Mouse (Mus musculus): Measurements from ENCODE around the gene Camk2n1. TPM values are rescaled to one million over a fixed set of nuclear protein-coding genes. Genes with fewer than 3 reads are reported as not detected.

Gene Camk2n1
- polyA plus RNA-seq, 1 experiment = 12.1 TPM

GRCm38 (mm10) chr4:138455956-138456341 lies 1.8 kb downstream of the Camk2n1 start:
- H3K9ac ChIP-seq (ENCODE audit: low read depth, poor library complexity, severe bottlenecking) = peak overlapping the region; percentile 89
- H3K27ac ChIP-seq (ENCODE audit: insufficient read depth, low read length) = no peak overlapping the region
- no peaks in the 10 kb centered on the region for H3K36me3 ChIP-seq (ENCODE audit: control insufficient read depth, insufficient read depth, low read length, poor library complexity, severe bottlenecking)
- peak overlapping the region; percentile 91 for H3K4me3 ChIP-seq (ENCODE audit: low read depth, low read length)
- no peaks in the 10 kb centered on the region for H3K27me3 ChIP-seq (ENCODE audit: control insufficient read depth, insufficient read depth, low read length, poor library complexity, severe bottlenecking)
- TF ChIP-seq POLR2A (IDR thresholded peaks at IDR 0.05; ENCODE audit: insufficient read depth, low read length) (no peak), CTCF (IDR thresholded peaks at IDR 0.05; ENCODE audit: low read depth, low read length) (no peak), EP300 (IDR thresholded peaks at IDR 0.05; ENCODE audit: insufficient read depth, low read depth, low read length) (no peak)
- H3K4me1 ChIP-seq (ENCODE audit: control insufficient read depth, insufficient read depth, low read length) = peaks cover 10% of the 10 kb centered on the region
- no peaks in the 10 kb centered on the region for H3K9me3 ChIP-seq (replicated peaks; ENCODE audit: control insufficient read depth, insufficient read depth, low read length, poor library complexity, severe bottlenecking)

- Histone ChIP-seq H3K4me3 (ENCODE audit: low read depth, low read length) (peak overlapping the region; percentile 91), H3K27ac (ENCODE audit: insufficient read depth, low read length) (no peak overlapping the region), H3K36me3 (ENCODE audit: control insufficient read depth, insufficient read depth, low read length, poor library complexity, severe bottlenecking) (no peaks in the 10 kb centered on the region), H3K9ac (ENCODE audit: low read depth, poor library complexity, severe bottlenecking) (peak overlapping the region; percentile 89), H3K9me3 (replicated peaks; ENCODE audit: control insufficient read depth, insufficient read depth, low read length, poor library complexity, severe bottlenecking) (no peaks in the 10 kb centered on the region), H3K4me1 (ENCODE audit: control insufficient read depth, insufficient read depth, low read length) (peaks cover 10% of the 10 kb centered on the region), H3K27me3 (ENCODE audit: control insufficient read depth, insufficient read depth, low read length, poor library complexity, severe bottlenecking) (no peaks in the 10 kb centered on the region)
- no peak for TF ChIP-seq CTCF (IDR thresholded peaks at IDR 0.05; ENCODE audit: low read depth, low read length)
- TF ChIP-seq EP300 (IDR thresholded peaks at IDR 0.05; ENCODE audit: insufficient read depth, low read depth, low read length) = no peak
- no peak for TF ChIP-seq POLR2A (IDR thresholded peaks at IDR 0.05; ENCODE audit: insufficient read depth, low read length)
These were observed 2.4 kb downstream of the Camk2n1 start for GRCm38 (mm10) chr4:138456536-138456935.

- TF ChIP-seq POLR2A (IDR thresholded peaks at IDR 0.05; ENCODE audit: insufficient read depth, low read length) (no peak), EP300 (IDR thresholded peaks at IDR 0.05; ENCODE audit: insufficient read depth, low read depth, low read length) (no peak), CTCF (IDR thresholded peaks at IDR 0.05; ENCODE audit: low read depth, low read length) (no peak)
- no peak overlapping the region for H3K9ac ChIP-seq (ENCODE audit: low read depth, poor library complexity, severe bottlenecking)
- H3K27ac ChIP-seq (ENCODE audit: insufficient read depth, low read length) = no peak overlapping the region
- H3K27me3 ChIP-seq (ENCODE audit: control insufficient read depth, insufficient read depth, low read length, poor library complexity, severe bottlenecking) = no peaks in the 10 kb centered on the region
- H3K4me3 ChIP-seq (ENCODE audit: low read depth, low read length) = no peak overlapping the region
- H3K36me3 ChIP-seq (ENCODE audit: control insufficient read depth, insufficient read depth, low read length, poor library complexity, severe bottlenecking) = no peaks in the 10 kb centered on the region
- H3K9me3 ChIP-seq (replicated peaks; ENCODE audit: control insufficient read depth, insufficient read depth, low read length, poor library complexity, severe bottlenecking) = no peaks in the 10 kb centered on the region
- peaks cover 6% of the 10 kb centered on the region for H3K4me1 ChIP-seq (ENCODE audit: control insufficient read depth, insufficient read depth, low read length)
These were observed 3.0 kb downstream of the Camk2n1 start for GRCm38 (mm10) chr4:138457091-138457490.

GRCm38 (mm10) chr4:138458171-138458570 lies 4.1 kb downstream of the Camk2n1 start:
- Histone ChIP-seq H3K4me3 (ENCODE audit: low read depth, low read length) (no peak overlapping the region), H3K4me1 (ENCODE audit: control insufficient read depth, insufficient read depth, low read length) (peaks cover 8% of the 10 kb centered on the region), H3K27me3 (ENCODE audit: control insufficient read depth, insufficient read depth, low read length, poor library complexity, severe bottlenecking) (no peaks in the 10 kb centered on the region), H3K9ac (ENCODE audit: low read depth, poor library complexity, severe bottlenecking) (no peak overlapping the region), H3K9me3 (replicated peaks; ENCODE audit: control insufficient read depth, insufficient read depth, low read length, poor library complexity, severe bottlenecking) (no peaks in the 10 kb centered on the region), H3K27ac (ENCODE audit: insufficient read depth, low read length) (no peak overlapping the region), H3K36me3 (ENCODE audit: control insufficient read depth, insufficient read depth, low read length, poor library complexity, severe bottlenecking) (no peaks in the 10 kb centered on the region)
- no peak for TF ChIP-seq POLR2A (IDR thresholded peaks at IDR 0.05; ENCODE audit: insufficient read depth, low read length)

- no peaks in the 10 kb centered on the region for H3K9me3 ChIP-seq (replicated peaks; ENCODE audit: control insufficient read depth, insufficient read depth, low read length, poor library complexity, severe bottlenecking)
- H3K4me3 ChIP-seq (ENCODE audit: low read depth, low read length) = no peak overlapping the region
- H3K36me3 ChIP-seq (ENCODE audit: control insufficient read depth, insufficient read depth, low read length, poor library complexity, severe bottlenecking) = no peaks in the 10 kb centered on the region
- H3K4me1 ChIP-seq (ENCODE audit: control insufficient read depth, insufficient read depth, low read length) = peaks cover 10% of the 10 kb centered on the region
- H3K27me3 ChIP-seq (ENCODE audit: control insufficient read depth, insufficient read depth, low read length, poor library complexity, severe bottlenecking) = no peaks in the 10 kb centered on the region
- TF ChIP-seq CTCF (IDR thresholded peaks at IDR 0.05; ENCODE audit: low read depth, low read length) (no peak), EP300 (IDR thresholded peaks at IDR 0.05; ENCODE audit: insufficient read depth, low read depth, low read length) (no peak), POLR2A (IDR thresholded peaks at IDR 0.05; ENCODE audit: insufficient read depth, low read length) (no peak)
- no peak overlapping the region for H3K9ac ChIP-seq (ENCODE audit: low read depth, poor library complexity, severe bottlenecking)
- H3K27ac ChIP-seq (ENCODE audit: insufficient read depth, low read length) = no peak overlapping the region
These were observed 4.8 kb downstream of the Camk2n1 start for GRCm38 (mm10) chr4:138458735-138459440.

GRCm38 (mm10) chr4:138459775-138460174 lies 5.7 kb downstream of the Camk2n1 start:
- no peaks in the 10 kb centered on the region for H3K36me3 ChIP-seq (ENCODE audit: control insufficient read depth, insufficient read depth, low read length, poor library complexity, severe bottlenecking)
- no peak for TF ChIP-seq CTCF (IDR thresholded peaks at IDR 0.05; ENCODE audit: low read depth, low read length)
- no peak for TF ChIP-seq EP300 (IDR thresholded peaks at IDR 0.05; ENCODE audit: insufficient read depth, low read depth, low read length)
- TF ChIP-seq POLR2A (IDR thresholded peaks at IDR 0.05; ENCODE audit: insufficient read depth, low read length) = no peak
- H3K27me3 ChIP-seq (ENCODE audit: control insufficient read depth, insufficient read depth, low read length, poor library complexity, severe bottlenecking) = no peaks in the 10 kb centered on the region
- H3K4me3 ChIP-seq (ENCODE audit: low read depth, low read length) = no peak overlapping the region
- no peak overlapping the region for H3K9ac ChIP-seq (ENCODE audit: low read depth, poor library complexity, severe bottlenecking)
- H3K27ac ChIP-seq (ENCODE audit: insufficient read depth, low read length) = no peak overlapping the region
- peaks cover 10% of the 10 kb centered on the region for H3K4me1 ChIP-seq (ENCODE audit: control insufficient read depth, insufficient read depth, low read length)
- no peaks in the 10 kb centered on the region for H3K9me3 ChIP-seq (replicated peaks; ENCODE audit: control insufficient read depth, insufficient read depth, low read length, poor library complexity, severe bottlenecking)
